Mouse (Mus musculus) kidney, adult 18-20 months (tissue): ENCODE data around the gene Npy2r.

Experiments used
- DNase-seq: peaks from one replicate; pipeline ENCODE4 v3.0.0; 2021

Npy2r gene

DNA sequence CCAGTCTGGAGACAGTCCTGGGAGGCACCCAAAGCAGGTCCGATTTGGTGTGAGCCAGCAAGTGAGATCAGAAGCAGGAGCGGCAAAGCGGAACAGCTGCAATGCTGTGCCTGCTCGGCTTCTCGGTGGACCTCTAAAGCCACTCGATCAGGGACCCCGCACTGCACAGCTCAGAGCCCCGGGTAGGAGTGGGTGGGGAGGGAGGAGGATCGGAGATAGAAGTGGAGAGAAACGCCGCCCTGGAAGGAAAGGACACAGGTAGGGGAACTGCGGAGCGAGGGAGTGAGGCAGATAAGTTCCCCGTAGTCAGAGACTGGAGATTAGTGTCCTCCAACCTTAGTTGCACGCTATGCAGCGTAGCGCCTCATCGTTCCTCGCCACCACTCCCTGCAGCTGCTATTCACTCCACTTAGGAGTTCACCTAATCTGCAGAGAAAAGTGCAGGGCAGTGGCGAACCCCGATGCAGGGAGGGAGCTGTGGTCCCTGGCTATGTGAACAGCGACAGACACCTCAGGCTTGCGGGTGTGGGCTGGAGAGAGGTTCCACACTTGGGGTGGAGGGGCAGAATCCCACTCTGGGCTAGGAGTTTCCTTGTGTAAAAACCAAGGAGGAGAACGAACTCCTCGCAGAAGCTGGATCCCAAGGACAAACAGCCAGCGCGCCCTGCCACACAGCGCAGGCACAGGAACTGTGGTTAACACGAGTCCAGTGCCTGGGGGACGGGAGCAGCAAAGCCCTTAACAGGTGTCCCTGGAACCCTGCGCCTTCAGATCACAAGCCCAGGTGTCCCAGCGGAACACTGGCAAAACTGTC is at the start of gene Npy2r:
Gene Npy2r (minus strand): TSS at position 177 of the 814 bp plus-strand sequence.
- DNase-seq: no peak

DNA sequence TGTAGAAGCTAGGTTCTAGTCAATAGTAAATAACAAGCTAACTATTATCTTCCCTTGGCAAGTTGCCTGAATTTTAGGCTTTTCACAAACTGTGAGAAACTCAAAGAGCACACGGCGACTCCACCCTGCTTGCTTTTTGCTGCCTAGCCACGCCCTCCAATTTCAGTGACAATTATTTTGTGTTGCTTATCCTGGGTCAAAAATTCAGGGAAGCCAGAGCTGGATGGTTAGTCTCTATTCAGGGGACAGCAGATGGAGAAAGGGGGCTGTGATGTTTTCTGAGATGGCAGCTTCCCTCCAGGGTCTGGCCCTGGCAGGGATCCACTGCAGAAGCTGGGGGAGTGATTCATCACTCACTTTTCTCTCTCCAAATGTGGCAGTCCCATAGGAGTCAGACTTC is 9.9 kb upstream of the Npy2r start:
- DNase-seq: no peak

DNA sequence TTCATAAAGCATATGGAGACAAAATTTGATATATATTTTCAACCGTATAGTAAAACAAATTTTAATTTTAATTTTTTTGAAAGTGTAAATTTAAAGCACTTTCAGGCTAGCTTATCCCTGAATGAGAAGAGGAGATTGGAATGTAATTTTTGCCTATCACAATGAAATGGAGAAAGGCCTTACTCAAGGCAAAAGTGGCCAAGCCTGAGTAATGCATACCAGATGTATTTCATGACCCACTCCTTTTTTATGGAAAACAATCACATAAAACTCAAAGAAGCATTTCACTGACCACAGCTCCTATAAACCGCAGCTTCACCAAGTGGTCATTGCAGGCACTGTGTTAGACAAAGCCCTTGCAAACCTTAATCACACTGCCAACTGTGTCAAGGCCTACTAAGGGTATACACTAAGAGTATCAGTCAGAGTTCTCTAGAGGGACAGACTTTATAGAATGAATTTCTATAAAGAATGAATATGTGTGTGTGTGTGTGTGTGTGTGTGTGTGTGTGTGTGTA is 8.5 kb upstream of the Npy2r start:
- DNase-seq: no peak

DNA sequence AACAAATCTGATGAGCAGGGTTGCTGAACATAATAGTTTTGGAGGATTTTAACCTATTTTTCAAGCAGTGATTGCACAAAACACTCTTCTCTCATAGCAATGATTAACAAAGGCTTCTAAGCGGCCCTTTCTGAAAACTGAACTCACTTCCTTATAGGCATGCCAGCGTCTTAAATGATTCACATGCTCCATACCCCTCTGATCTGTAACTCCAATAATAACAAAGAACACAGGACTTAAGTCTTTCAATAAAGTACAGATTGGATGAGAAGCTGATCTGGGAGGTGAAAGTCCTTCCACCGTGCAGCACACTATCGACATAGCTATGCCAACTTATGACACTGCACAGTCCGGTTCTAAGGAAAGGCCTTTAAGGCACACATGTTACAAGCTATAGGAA is 2.0 kb upstream of the Npy2r start:
- no peak for DNase-seq

DNA sequence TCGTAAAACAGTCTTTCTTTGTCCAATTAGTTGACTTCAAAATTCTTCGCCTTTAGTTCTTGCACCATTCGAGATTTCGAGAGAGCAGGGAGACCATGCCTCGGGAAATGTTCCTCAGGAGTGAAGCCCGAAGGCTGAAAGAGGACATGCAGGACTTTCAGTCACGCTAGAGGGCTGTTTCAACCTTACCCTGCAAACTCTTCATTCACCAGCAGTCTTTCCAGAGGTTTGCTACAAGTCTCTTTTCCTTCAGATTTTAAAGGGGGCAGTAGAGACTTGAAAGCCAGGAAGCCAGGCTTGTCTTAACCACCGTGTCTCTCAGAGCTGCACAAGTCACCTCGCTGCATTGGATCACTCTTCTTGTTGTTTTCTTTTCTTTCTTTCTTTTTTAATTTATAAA is 869 bp upstream of the Npy2r start:
- no peak for DNase-seq

DNA sequence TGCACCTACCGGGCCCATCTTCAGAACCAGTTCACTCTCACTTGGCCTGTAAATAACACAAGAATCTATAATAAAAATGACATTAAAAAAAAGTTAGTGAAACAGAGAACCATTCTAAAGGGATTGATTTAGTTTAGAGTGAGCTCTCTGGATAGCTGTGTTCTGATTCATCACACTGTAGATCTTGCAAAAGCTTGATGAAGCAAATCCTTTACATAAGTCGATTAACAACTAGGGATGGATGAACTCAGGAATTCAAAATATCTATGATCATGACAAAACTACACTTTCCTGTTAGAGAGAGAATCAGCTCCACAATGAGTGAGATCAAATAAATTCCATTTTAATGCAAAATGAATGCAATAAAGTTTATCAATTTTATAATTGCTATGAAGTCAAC is 6.4 kb downstream of the Npy2r start:
- no peak for DNase-seq

DNA sequence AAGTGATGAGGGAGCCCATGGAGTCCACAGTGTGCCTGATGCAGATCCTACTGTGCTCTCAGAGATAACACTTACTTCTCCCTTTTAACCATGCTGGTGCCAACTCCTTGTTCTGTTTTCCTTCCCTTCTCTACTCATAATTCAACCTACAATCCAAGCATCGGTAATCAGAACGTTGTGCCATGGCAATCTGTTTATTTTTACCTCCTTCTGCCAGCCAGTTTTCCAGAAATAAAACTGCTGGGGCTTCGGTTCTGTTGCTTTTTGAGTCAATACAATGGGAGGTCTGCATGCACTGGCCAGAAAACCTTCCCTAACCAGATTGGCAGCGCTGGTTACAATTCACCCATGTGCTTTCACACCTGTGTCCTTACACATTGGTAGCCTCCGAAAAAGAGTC is 7.9 kb downstream of the Npy2r start:
- DNase-seq: no peak

DNA sequence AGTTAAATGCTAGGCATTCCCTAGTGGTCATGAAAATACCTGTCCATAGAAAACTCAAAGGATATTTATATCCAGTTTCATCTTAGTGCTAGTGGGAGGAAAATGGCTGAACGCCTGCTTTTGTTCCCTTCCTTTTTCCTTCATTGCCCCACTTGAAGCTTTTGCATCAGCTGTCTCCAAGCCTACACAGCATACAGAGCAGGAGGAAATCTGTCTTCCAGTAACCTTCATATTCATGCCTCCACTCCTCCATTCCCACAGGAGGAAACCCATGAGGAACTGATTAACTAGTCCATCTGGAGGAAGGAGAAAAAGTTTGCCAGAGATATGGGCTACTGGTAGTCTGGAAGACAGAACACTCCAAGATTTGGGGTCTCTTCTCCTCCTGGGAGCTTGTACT is 23.1 kb downstream of the Npy2r start:
- no peak for DNase-seq

DNA sequence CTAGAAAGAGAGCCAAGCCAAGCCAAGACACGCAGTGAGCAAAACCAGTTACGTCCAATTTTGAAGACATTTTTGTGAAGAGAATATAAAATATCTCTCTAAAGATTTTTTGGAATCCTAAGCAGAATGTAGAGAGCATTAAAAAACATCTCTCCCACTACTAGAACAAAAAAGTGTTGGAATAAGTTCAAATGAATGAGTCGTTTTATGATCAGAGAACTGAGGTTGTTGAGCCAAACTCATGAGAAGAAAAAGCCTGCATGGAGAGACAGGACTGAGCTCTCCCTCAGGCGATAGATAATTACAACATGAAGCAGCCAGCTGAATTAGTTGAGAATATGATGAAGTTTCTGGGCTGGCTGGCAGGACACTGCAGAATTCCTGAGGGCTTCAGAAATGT is 49.9 kb downstream of the Npy2r start:
- DNase-seq: no peak
